Mouse (Mus musculus): ENCODE measurements at regions not wholly inside any gene's neighbourhood (a gene's known extent, or its start where the extent isn't known, plus 50 kb on each side); places are given as distances from the start of the nearest gene placed in this dataset.

DNA sequence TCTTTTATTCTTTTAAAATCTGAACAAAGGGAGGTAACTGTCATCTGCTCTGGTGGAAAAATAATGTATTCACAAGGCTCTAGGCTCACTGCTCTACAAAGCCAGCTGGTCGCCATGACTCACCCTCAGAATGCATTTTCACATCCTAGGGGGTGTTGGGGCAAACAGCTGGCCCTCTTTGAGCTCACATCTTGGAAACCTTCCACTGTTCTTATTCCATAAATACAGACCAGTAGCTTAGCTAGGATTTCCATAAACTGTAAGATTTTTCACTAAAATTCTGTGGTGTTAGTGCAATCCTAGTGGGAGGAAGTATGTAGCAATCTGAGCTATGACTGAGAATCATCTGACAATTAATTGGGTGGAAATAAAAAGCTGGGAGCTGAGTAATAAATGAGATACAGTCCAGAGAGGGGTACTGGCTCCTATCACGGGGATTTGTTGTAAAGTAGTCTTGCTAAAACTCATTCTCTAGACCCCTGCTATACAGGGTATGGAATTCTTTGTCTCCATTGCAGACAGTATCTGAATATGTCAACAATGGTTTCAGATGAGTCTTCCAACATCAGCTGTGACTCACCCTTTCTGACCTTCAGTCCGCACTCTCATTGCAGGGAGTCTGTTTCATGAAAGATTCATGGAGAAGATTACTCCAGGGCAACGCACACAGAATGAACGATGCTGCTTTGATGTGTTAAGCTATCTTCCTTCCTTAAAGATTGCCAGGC is 67.2 kb upstream of the Vav3 start:
- Histone ChIP-seq H3K36me3 (no peaks in the 10 kb centered on the region), H3K27ac (no peak overlapping the region), H3K9ac (no peak overlapping the region), H3K4me3 (no peak overlapping the region), H3K27me3 (no peaks in the 10 kb centered on the region), H3K4me1 (no peaks in the 10 kb centered on the region), H3K9me3 (no peaks in the 10 kb centered on the region), H3K4me2 (no peak overlapping the region)
- 39% methylated on average over 5 of the region's 5 CpGs for WGBS
- ATAC-seq (ENCODE audit: borderline replicate concordance, extremely low read depth, low FRiP score, low TSS enrichment), result peak; percentile 77; the same call in 1 of the 2 replicates

- WGBS, result 75% methylated on average over 4 of the region's 4 CpGs
These were observed 66.7 kb upstream of the Vav3 start for GRCm38 (mm10) chr3:109273802-109274155.

GRCm38 (mm10) chr3:109279086-109279485 is 61.4 kb upstream of the Vav3 start:
- H3K4me1 ChIP-seq, result no peaks in the 10 kb centered on the region
- no peak overlapping the region for H3K4me2 ChIP-seq
- no peak overlapping the region for H3K4me3 ChIP-seq
- no peak for ATAC-seq (ENCODE audit: borderline replicate concordance, extremely low read depth, low FRiP score, low TSS enrichment)
- no peak overlapping the region for H3K27ac ChIP-seq
- no peaks in the 10 kb centered on the region for H3K36me3 ChIP-seq
- H3K9ac ChIP-seq, result no peak overlapping the region
- WGBS, result 35% methylated on average over 1 of the region's 1 CpGs
- H3K27me3 ChIP-seq, result no peaks in the 10 kb centered on the region
- H3K9me3 ChIP-seq, result no peaks in the 10 kb centered on the region

More at GRCm38 (mm10) chr3:109273802-109274155, 66.7 kb upstream of the Vav3 start:
- no peaks in the 10 kb centered on the region for H3K9me3 ChIP-seq
- H3K4me3 ChIP-seq, result no peak overlapping the region
- no peaks in the 10 kb centered on the region for H3K27me3 ChIP-seq
- no peak overlapping the region for H3K9ac ChIP-seq
- no peak overlapping the region for H3K27ac ChIP-seq
- H3K4me1 ChIP-seq, result no peaks in the 10 kb centered on the region
- H3K36me3 ChIP-seq, result no peaks in the 10 kb centered on the region
- H3K4me2 ChIP-seq, result no peak overlapping the region
- ATAC-seq (ENCODE audit: borderline replicate concordance, extremely low read depth, low FRiP score, low TSS enrichment), result no peak

DNA sequence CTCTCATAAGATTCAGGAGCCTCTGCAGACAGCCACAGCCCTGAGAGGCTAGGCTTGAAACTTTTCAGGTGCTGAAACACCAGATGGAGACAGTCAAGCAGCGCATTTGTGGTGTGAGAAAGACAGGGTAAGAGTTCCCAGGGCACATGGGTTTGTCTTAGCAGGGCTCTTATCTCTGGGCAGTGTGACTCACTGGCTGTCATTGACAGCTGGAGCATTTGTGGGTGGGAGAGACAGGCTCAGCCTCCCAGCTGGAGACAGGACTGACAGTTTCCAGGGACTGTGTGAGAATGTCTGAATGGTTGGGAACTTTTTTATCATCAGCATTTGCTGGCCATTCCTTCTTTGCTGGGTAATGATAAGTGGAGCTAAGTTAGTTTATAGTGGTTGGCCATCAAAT is 53.9 kb upstream of the Vav3 start:
- H3K4me2 ChIP-seq, result no peak overlapping the region
- no peaks in the 10 kb centered on the region for H3K27me3 ChIP-seq
- H3K36me3 ChIP-seq, result no peaks in the 10 kb centered on the region
- no peak overlapping the region for H3K27ac ChIP-seq
- no peaks in the 10 kb centered on the region for H3K9me3 ChIP-seq
- 0 out of 2 replicates have a peak, but pooled peaks cover 3% of the 10 kb centered on the region for H3K4me1 ChIP-seq
- H3K9ac ChIP-seq, result no peak overlapping the region
- no peak overlapping the region for H3K4me3 ChIP-seq
- ATAC-seq (ENCODE audit: borderline replicate concordance, extremely low read depth, low FRiP score, low TSS enrichment), result peak; percentile 96
- WGBS, result 31% methylated on average over 1 of the region's 1 CpGs

Measured in lung, embryonic 15.5 days (tissue).